Mouse (Mus musculus): ENCODE data around the gene Gm10376.
"Not testable (repeated sequence)": the region's sequence is repeated elsewhere in the genome, so short reads cannot be mapped to it uniquely, and the experiment has no call there.

Gene Gm10376

DNA sequence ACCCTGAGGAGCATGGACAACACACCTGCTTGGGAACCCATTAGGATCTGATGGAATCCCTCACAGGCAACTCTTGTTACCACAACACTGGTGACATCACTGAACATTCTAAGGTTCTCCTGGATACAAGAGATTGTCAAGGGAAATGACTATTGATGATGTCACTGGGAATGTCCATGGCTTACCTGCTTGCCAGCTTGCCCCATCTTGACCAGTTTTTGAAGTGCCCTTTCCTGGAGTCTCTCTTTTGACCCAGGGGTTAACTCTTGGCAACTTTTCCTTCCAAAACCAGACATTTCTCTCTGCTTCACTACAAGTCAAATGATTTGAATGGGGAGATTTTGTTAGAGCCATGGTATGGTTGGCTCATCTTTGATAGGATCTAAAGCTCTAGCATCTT lies at the start of gene Gm10376:
Gene Gm10376, minus strand, starts transcription at position 101 of the 400 bp plus-strand sequence.
- not testable (repeated sequence) for DNase-seq (ENCODE audit: low spot score)

DNA sequence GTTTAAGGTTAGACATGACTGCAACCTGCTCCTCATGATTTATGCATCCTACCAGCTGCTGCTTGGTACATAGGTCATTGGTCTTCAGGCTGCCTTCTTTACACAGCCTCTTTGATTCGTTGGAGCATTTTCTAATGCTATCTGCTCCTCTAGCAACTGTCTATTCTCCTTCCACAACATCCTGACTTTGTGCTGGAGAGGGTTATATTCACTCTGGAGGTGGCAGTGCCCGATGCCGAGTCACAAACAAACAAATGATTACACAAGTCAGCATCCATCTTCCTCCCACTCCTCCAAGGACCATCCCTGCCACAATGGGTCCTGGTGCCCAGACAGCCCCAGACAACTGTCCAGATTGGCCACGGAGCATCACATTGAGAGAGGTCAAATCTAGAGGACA lies 44.8 kb upstream of the Gm10376 start:
- DNase-seq (ENCODE audit: low spot score), result not testable (repeated sequence)

DNA sequence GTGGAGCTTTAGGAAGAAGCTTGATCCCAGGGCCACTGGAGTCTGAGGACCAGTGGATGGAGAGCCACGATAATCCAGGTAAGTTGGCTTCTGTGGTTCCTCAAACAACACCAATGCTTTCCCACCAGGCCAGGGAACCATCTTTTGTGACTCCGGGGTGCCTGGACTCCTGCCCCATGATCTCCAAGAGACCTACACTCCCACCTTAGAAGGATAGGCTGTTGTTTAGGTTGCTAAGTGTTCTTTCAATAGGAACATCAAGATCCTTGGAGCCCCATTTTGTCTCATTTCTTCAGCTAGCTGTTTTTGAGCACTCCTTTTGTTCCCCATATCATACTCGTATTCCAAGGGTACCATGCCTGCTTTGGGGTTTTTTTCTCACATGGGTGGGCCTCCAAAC lies 42.6 kb upstream of the Gm10376 start:
- DNase-seq (ENCODE audit: low spot score), result not testable (repeated sequence)

DNA sequence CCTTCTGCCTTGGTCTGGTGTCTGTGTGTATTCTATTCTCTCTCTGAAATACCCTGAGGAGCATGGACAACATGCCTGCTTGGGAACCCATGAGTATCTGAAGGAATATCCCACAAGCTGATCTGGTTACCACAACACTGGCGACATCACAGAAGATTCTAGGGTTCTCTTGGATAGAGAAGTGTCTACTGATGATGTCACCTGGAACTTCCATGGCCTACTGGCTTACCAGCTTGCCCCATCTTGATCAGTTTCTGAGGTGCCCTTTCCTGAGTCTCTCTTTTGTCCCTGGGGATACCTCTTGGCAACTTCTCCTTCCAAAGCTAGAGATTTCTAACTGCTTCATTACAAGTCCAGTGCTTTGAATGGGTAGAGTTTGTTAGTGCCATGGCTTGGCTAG lies 21.9 kb downstream of the Gm10376 start, which contains the start of gene Gm8082:
Gene Gm8082, minus strand, starts transcription at position 101 of the 400 bp plus-strand sequence.
- DNase-seq (ENCODE audit: low spot score), result not testable (repeated sequence)

All from spleen, adult 12 weeks (tissue).